Mouse (Mus musculus) liver, embryonic 13.5 days (tissue): ENCODE measurements around the gene Slc37a1. TPM values are rescaled to one million over a fixed set of nuclear protein-coding genes. Genes with fewer than 3 reads are reported as not detected.
"Not testable (repeated sequence)": the region's sequence is repeated elsewhere in the genome, so short reads cannot be mapped to it uniquely, and the experiment has no call there.

Experiments
- ATAC-seq: fragments of 200-750 bp; cut with Nextera tagmentation; 2 replicates; pipeline ENCODE4 v1.8.0; 2017; ENCODE audit warnings: low read depth, mild to moderate bottlenecking, moderate number of reproducible peaks, moderate library complexity
- DNase-seq: peaks from one replicate; pipeline ENCODE4 v3.0.0; 2022
- H3K27ac ChIP-seq: fragments of 300-500 bp; sonication (generic); 2 replicates; pipeline ENCODE4 v1.5.1; 2015; ENCODE audit warnings: moderate library complexity, mild to moderate bottlenecking, inconsistent platforms
- H3K27me3 ChIP-seq: fragments of 300-500 bp; sonication (generic); 2 replicates; pipeline ENCODE4 v1.6.1; 2015; ENCODE audit warnings: mild to moderate bottlenecking, inconsistent platforms
- H3K36me3 ChIP-seq: fragments of 300-500 bp; sonication (generic); 2 replicates; pipeline ENCODE4 v1.6.1; 2015; ENCODE audit warnings: mild to moderate bottlenecking, inconsistent platforms
- H3K4me1 ChIP-seq: fragments of 300-500 bp; sonication (generic); replicated peaks from 2 replicates; pipeline ENCODE4 v1.6.1; 2015; ENCODE audit warnings: inconsistent platforms
- H3K4me2 ChIP-seq: fragments of 300-500 bp; sonication (generic); 2 replicates; pipeline ENCODE4 v1.6.1; 2015; ENCODE audit warnings: inconsistent platforms, mild to moderate bottlenecking, moderate library complexity
- H3K4me3 ChIP-seq: fragments of 300-500 bp; sonication (generic); replicated peaks from 2 replicates; pipeline ENCODE4 v1.5.1; 2015; ENCODE audit warnings: mild to moderate bottlenecking, inconsistent platforms
- H3K9ac ChIP-seq: fragments of 300-500 bp; sonication (generic); 2 replicates; pipeline ENCODE4 v1.6.1; 2015; ENCODE audit warnings: mild to moderate bottlenecking, inconsistent platforms
- H3K9me3 ChIP-seq: fragments of 300-500 bp; sonication (generic); replicated peaks from 2 replicates; pipeline ENCODE4 v1.6.1; 2016; ENCODE audit warnings: inconsistent platforms
- WGBS: fragments of 180-500 bp; shearing (Covaris S2); methylation state at CpG from one replicate; pipeline ENCODE4 v1.1.7; 2015; ENCODE audit not compliant: insufficient replicate concordance; 5-methylcytosine and 5-hydroxymethylcytosine counted together
- polyA plus RNA-seq: library from polyadenylated mRNA; unstranded; fragments of >200 nt; fragmentation: Nextera tagmentation; extraction: Ambion mirVana; gene quantifications from 2 replicates; pipeline ENCODE4 v1.2.1, GENCODE M21; 2015

Slc37a1 gene
- polyA plus RNA-seq, 1 experiment from 2014 or later: 2.9 TPM

DNA sequence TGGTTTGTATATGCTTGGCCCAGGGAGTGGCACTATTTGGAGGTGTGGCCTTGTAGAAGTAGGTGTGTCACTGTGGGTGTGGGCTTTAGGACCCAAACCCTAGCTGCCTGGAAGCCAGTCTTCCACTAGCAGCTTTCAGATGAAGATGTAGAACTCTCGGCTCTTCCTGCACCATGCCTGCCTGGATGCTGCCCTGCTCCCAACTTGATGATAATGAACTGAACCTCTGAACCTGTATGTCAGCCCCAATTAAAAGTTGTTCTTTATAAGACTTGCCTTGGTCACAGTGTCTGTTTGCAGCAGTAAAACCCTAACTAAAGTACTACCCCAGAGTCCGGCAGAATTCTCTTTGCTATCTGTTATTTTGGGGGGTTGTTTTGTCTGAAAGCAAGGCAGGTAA lies 16.8 kb upstream of the Slc37a1 start:
- H3K9ac ChIP-seq: no peak overlapping the region
- H3K4me3 ChIP-seq: no peak overlapping the region
- H3K9me3 ChIP-seq: no peaks in the 10 kb centered on the region
- 75% methylated on average over 2 of the region's 2 CpGs for WGBS
- DNase-seq (no peak), ATAC-seq (no peak)
- H3K4me1 ChIP-seq: 0 out of 2 replicates have a peak, but pooled peaks cover 7% of the 10 kb centered on the region
- H3K36me3 ChIP-seq: no peaks in the 10 kb centered on the region
- no peak overlapping the region for H3K27ac ChIP-seq
- no peaks in the 10 kb centered on the region for H3K27me3 ChIP-seq
- no peak overlapping the region for H3K4me2 ChIP-seq

DNA sequence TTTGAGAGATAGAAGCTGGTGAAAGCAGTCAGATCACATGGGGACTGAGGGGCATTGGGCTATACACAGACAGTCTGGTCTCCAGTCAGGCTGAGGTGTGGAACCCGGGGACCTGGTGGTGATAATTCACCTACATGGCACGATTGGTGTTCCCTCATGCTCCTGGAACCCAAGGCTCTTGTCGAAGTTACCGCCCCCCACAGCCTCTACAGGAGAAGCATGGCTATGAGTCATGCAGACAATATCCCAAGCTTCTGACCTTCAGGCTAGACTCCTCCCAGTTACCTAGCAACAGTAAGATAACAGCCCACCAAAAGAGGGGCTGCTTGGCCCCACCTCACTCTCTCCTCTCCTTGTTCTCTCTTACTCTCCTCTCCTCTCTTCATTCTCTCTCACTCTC lies 16.3 kb upstream of the Slc37a1 start:
- 66% methylated on average over 4 of the region's 4 CpGs for WGBS
- H3K4me1 ChIP-seq: 0 out of 2 replicates have a peak, but pooled peaks cover 4% of the 10 kb centered on the region
- no peaks in the 10 kb centered on the region for H3K36me3 ChIP-seq
- no peak overlapping the region for H3K9ac ChIP-seq
- H3K4me3 ChIP-seq: no peak overlapping the region
- no peak for ATAC-seq
- no peak overlapping the region for H3K4me2 ChIP-seq
- no peak overlapping the region for H3K27ac ChIP-seq
- no peaks in the 10 kb centered on the region for H3K9me3 ChIP-seq
- no peaks in the 10 kb centered on the region for H3K27me3 ChIP-seq
- no peak for DNase-seq

DNA sequence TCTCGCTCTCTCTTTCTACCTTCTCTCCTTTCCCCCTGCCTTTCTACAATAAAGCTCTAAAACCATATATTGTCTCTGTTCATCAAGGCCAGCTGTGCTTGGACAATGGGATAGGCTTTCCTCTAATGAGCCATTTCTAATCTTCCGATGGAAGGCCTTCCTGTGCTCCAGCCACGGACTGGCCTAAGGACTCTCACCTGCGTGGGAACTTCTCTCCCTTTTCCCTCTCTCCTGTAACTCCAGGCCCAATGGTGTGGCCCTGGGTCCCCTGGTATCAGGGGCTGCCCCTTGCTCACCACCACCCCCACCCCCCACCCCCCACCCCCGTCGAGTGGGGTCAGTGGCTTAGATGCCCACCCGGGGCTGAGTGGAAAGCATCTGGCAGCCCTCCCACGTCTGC lies 15.9 kb upstream of the Slc37a1 start:
- H3K4me2 ChIP-seq, H3K27me3 ChIP-seq, H3K9me3 ChIP-seq, H3K4me1 ChIP-seq, H3K4me3 ChIP-seq, DNase-seq, H3K36me3 ChIP-seq, ATAC-seq, H3K27ac ChIP-seq, H3K9ac ChIP-seq: not testable (repeated sequence)
- 63% methylated on average over 6 of the region's 8 CpGs for WGBS

DNA sequence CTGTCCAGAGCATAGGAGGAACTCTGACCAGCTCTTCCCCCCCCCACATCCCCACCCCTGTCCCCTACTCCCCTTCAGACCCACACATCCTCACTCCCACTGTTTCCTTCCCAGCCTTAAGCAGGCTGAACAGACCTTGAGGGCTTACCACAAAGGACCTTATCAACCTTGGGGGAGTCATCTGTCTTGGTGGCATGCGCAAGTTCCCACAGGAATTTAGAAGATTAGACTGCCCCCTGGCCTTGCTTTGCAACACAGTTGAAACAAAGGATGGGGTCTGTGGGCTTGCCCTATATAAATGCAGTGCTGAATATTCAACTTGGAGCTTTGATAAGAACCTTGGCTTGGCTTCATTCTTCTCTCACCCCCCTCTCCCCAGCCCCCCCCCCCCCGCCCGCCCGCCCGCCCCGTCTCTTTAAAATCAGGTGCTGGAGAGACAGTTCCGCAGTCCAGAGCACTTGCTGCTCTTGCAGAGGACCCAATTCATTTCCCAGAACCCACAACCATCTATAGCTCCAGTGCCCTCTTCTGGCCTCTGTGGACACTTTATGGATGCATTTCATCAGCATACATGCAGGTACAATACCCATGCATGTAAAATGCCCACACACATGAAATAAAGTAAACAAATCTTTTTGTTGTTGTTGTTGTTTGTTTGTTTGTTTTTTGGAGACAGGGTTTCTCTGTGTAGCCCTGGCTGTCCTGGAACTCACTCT lies 15.3 kb upstream of the Slc37a1 start:
- DNase-seq: no peak
- no peak for ATAC-seq
- Histone ChIP-seq H3K4me2 (no peak overlapping the region), H3K36me3 (no peaks in the 10 kb centered on the region), H3K27ac (no peak overlapping the region), H3K27me3 (peaks cover 1% of the 10 kb centered on the region; the same call in 1 of the 2 replicates), H3K4me1 (0 out of 2 replicates have a peak, but pooled peaks cover 4% of the 10 kb centered on the region), H3K4me3 (no peak overlapping the region), H3K9me3 (no peaks in the 10 kb centered on the region), H3K9ac (no peak overlapping the region)
- WGBS: 30% methylated on average over 7 of the region's 7 CpGs

DNA sequence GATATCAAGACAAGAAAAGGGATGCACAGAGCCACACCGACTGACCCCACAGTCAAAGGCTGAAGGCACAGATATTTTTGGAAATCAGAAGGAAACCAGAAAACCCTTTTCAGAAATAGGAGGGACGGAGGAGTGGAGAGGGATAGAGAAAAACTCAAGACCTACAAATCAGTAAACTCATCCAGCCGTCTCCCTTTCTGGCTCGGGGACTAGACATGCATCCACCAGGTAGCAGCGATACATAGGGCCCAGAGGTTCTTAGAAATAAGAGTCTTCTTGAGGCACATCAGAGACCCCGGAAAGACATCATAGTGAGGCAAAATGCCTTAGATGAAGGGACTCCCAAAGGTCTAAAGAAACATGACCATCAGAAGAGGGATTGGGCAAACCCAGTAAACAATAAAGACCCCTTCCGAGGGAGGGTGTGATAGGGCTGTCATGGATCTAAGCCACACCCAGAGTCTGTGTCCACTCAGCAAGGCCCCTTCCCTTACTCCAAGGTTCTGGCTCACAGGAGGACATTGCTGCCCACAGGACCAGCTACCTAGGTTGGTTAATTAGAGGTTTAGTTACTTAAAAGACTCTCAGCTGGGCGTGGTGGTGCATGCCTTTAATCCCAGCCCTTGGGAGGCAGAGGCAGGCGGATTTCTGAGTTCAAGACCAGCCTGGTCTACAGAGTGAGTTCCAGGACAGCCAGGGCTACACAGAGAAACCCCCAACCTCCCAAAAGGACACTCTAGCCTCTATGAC lies 14.0 kb upstream of the Slc37a1 start:
- H3K9me3 ChIP-seq: no peaks in the 10 kb centered on the region
- H3K36me3 ChIP-seq: no peaks in the 10 kb centered on the region
- peaks cover 12% of the 10 kb centered on the region for H3K4me1 ChIP-seq
- DNase-seq: no peak
- H3K27ac ChIP-seq: no peak overlapping the region
- H3K4me3 ChIP-seq: no peak overlapping the region
- 73% methylated on average over 9 of the region's 9 CpGs for whole genome bisulfite sequencing
- H3K9ac ChIP-seq: no peak overlapping the region
- H3K4me2 ChIP-seq: no peak overlapping the region
- H3K27me3 ChIP-seq: peaks cover 8% of the 10 kb centered on the region; the same call in 1 of the 2 replicates
- no peak for ATAC-seq

DNA sequence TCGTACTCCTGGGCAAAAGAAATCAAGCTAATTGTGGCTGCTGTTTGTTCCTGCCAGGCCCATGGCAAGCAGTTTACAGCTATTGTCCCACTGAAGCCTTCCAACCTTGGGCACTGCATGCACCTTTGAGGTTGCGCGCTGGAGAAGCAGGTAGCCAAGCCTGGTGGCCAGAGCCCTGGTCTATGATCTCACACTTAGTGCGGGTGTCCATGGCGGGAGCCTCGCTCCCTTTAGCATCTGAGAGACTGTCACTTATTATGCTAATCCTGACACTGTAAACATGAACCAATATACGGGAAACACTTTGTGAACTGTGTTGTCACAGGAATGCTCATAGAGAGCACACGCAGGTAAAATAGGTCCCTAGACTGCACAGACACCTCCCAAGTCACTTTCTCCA lies 13.0 kb upstream of the Slc37a1 start:
- Histone ChIP-seq H3K4me2 (no peak overlapping the region), H3K4me3 (no peak overlapping the region), H3K4me1 (peaks cover 12% of the 10 kb centered on the region), H3K36me3 (no peaks in the 10 kb centered on the region), H3K27me3 (peaks cover 8% of the 10 kb centered on the region; the same call in 1 of the 2 replicates), H3K9ac (no peak overlapping the region), H3K9me3 (no peaks in the 10 kb centered on the region), H3K27ac (no peak overlapping the region)
- WGBS: 72% methylated on average over 8 of the region's 8 CpGs
- no peak for ATAC-seq
- no peak for DNase-seq

DNA sequence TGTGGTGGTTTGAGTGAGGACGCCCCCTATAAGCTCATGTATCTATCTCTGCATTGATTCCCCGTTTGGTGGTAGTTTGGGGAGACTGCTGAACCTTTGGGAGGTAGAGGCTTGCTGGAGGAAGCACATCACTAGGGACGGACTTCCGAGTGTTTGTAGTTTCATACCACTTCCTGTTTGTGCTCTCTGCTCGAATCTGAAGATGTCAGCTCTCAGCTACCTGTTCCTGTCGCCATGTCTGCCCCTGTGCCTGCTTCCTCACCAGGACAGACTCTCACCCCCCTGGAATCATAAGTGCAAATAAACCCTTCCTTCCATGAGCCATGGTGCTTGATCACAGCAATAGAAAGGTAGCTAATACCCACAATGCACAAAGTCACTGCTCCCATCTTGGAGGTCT lies 11.4 kb upstream of the Slc37a1 start:
- Histone ChIP-seq H3K4me1 (peaks cover 19% of the 10 kb centered on the region), H3K27me3 (peaks cover 8% of the 10 kb centered on the region; the same call in 1 of the 2 replicates), H3K9ac (no peak overlapping the region), H3K9me3 (no peaks in the 10 kb centered on the region), H3K27ac (no peak overlapping the region), H3K4me3 (no peak overlapping the region), H3K4me2 (no peak overlapping the region), H3K36me3 (no peaks in the 10 kb centered on the region)
- no peak for DNase-seq
- no peak for ATAC-seq
- WGBS: 36% methylated on average over 6 of the region's 6 CpGs

DNA sequence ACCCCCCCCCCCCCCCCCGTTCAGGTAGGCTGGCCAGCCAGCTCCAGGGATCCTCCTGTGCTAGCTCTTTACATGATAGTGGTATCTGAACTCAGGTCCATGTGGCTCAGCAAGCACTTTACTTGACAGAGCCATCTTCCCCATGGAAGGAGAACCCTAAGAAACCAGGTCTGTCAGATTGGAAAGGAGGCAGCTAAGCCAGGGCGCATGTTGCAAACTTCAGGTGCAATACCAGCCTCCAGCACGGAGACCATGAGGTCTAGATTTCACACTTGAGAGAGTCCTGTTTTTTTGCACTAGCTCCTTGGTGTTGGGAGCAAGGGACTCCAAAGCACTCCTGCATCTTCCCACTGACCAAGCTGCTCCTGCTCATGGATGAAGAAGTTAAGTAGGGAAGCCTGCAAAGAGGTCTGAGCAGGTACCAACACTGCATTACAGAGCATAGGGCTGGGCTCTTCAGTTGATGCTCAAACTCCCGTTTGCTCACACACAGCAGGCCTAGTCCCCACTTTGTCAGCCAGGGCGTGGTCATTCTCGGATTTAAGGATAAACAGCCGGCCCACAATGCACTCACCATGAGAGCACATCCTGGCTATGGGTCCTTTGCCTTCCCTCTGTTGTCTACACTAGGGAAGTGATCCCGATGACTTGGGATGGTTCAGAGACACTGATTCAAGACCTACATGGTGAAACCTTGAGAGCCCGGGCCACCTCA lies 10.2 kb upstream of the Slc37a1 start:
- ATAC-seq: no peak
- H3K9me3 ChIP-seq: no peaks in the 10 kb centered on the region
- H3K27me3 ChIP-seq: peaks cover 8% of the 10 kb centered on the region; the same call in 1 of the 2 replicates
- peak overlapping the region; percentile 48 for H3K4me3 ChIP-seq
- H3K36me3 ChIP-seq: no peaks in the 10 kb centered on the region
- H3K9ac ChIP-seq: no peak overlapping the region
- 34% methylated on average over 9 of the region's 9 CpGs for WGBS
- peak overlapping the region; percentile 66 for H3K4me2 ChIP-seq
- H3K27ac ChIP-seq: no peak overlapping the region
- DNase-seq: no peak
- H3K4me1 ChIP-seq: peaks cover 22% of the 10 kb centered on the region

DNA sequence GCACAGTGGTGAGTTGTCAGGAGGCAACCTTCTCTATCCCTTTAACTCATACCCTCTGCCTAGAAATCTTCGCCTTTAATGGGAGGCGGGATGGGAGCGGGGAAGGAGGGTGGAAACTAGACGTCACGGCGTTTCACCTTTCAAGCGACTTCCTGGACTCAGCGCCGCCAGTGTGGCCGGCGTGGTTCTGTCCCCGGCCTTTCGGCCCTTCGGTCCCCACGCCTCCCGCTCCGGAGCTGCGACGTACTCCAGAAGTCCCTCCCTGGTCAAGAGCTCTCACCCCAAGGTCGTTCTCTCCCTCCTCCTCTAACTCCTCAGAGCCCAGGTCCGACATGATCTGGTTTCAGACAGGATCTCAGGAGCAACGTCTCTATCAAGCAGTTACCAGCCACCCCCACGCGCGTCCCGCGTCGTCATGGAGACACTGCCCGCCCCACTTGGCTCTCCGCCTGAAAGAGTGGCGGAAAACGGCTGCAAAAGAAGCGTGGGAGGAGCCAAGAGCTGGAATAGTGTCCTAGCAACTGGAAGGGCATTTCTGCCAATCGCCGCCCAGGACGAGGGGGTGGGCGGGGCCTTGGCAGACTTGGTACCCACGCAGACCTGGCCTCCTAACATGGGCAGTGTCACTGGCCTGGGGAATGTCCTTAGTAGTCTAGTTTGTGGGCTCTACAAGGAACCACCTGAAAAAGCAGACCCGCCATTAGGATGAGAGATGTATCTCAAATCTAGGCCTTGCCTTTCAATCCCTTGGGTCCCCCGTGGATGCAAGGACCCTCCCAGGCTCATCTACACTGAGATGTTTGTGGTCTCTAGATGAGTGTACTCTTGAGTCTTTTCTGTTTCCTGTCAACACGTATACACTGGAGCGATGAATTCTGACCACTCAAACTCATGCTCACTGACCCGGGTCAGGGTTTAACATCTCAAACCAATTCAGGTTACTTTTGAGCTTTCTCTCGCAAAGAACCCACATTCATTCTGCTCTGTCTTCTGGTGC lies 9.4 kb upstream of the Slc37a1 start, which contains the start of gene Rsph1:
TSS of gene Rsph1 (minus strand) at position 462 of the 997 bp plus-strand sequence.
- DNase-seq: peak; percentile 53
- Histone ChIP-seq H3K4me2 (peak within 1 kb of the TSS; percentile 66), H3K27ac (no peak within 1 kb of the TSS), H3K9me3 (no peaks in the 10 kb centered on the region), H3K9ac (no peak within 1 kb of the TSS), H3K4me3 (peak within 1 kb of the TSS; percentile 48), H3K36me3 (no peaks in the 10 kb centered on the region), H3K4me1 (peaks cover 22% of the 10 kb centered on the region), H3K27me3 (peaks cover 8% of the 10 kb centered on the region; the same call in 1 of the 2 replicates)
- 10% methylated on average over 44 of the region's 44 CpGs for WGBS
- peak; percentile 58 for ATAC-seq

DNA sequence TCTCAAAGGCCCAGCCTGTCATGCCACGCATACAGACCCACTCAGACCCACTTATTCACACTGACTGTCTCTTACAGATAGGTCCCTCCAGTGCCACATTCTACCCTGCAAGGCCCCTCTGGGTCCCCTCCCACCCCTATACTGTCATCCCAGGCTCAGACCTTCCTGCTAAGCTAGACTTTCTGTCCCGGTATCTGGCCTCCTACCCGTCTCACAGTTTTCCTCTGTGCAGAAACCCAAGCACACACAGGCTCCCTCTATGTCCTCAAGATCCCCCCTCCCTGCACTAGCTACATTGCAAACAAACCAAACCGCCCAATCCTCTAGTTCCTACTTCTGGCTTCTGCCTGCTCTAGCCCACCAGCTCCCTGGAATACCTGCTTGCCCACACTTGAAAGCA lies 8.7 kb upstream of the Slc37a1 start:
- Histone ChIP-seq H3K4me1 (peaks cover 22% of the 10 kb centered on the region), H3K9ac (no peak overlapping the region), H3K9me3 (no peaks in the 10 kb centered on the region), H3K4me3 (no peak overlapping the region), H3K27me3 (peaks cover 8% of the 10 kb centered on the region; the same call in 1 of the 2 replicates), H3K4me2 (no peak overlapping the region), H3K27ac (no peak overlapping the region), H3K36me3 (no peaks in the 10 kb centered on the region)
- DNase-seq (no peak), ATAC-seq (no peak)
- 58% methylated on average over 4 of the region's 4 CpGs for WGBS
